21 mouse cellular contexts compared by ENCODE assay signal in genomic region chr13:34991581-34992273, GRCm38 (mm10). TPM values are rescaled to one million over a fixed set of nuclear protein-coding genes. Genes with fewer than 3 reads are reported as not detected.
DNase-seq lines count a peak whose midpoint lies in the region; ATAC-seq and TF ChIP-seq lines count a peak whose summit lies in the region.
"Had no signal": no experiment of that assay in that cellular context is flagged by ENCODE, and none has a peak within 500 bp of the region (broad histone marks: within the 10 kb centered on the region; RNA-seq: fewer than 3 reads in every experiment).

No protein-coding gene starts in this region.

- no peak overlapping the region for H3K4me3 ChIP-seq in heart, embryonic 12.5 days
- H3K4me3 ChIP-seq in heart, adult 2 months: no peak overlapping the region
- peak overlapping the region; percentile 95 for H3K4me3 ChIP-seq in liver, adult 2 months (ENCODE audit: insufficient read depth, low read depth, low read length)
- H3K4me3 ChIP-seq in neural tube, embryonic 15.5 days (replicated peaks): no peak overlapping the region
- H3K4me3 ChIP-seq: embryonic facial prominence, embryonic 15.5 days; limb, embryonic 15.5 days; stomach, embryonic 15.5 days had no signal

- H3K27me3 ChIP-seq in heart, embryonic 12.5 days (replicated peaks): no peaks in the 10 kb centered on the region
- H3K27me3 ChIP-seq in heart, adult 2 months (ENCODE audit: control insufficient read depth, insufficient read depth, low read length): no peaks in the 10 kb centered on the region
- H3K27me3 ChIP-seq in liver, adult 2 months (ENCODE audit: control insufficient read depth, insufficient read depth, low read length): no peaks in the 10 kb centered on the region
- no peaks in the 10 kb centered on the region for H3K27me3 ChIP-seq in neural tube, embryonic 15.5 days (replicated peaks)
- H3K27me3 ChIP-seq: embryonic facial prominence, embryonic 15.5 days; limb, embryonic 15.5 days; midbrain, embryonic 13.5 days; stomach, embryonic 15.5 days had no signal

- peaks cover 27% of the 10 kb centered on the region for H3K4me1 ChIP-seq in heart, embryonic 12.5 days (replicated peaks)
- H3K4me1 ChIP-seq in heart, adult 2 months (ENCODE audit: control insufficient read depth, insufficient read depth, low read length): peaks cover 5% of the 10 kb centered on the region
- peaks cover 20% of the 10 kb centered on the region for H3K4me1 ChIP-seq in liver, adult 2 months (ENCODE audit: control insufficient read depth, insufficient read depth, low read length)
- H3K4me1 ChIP-seq in neural tube, embryonic 15.5 days: peaks cover 31% of the 10 kb centered on the region
- H3K4me1 ChIP-seq: stomach, embryonic 15.5 days had no signal

- intact Hi-C loops in heart, adult 2 months (cut with DNase I): no loop called here

- no peak for DNase-seq in heart, adult 2 months
- peak; percentile 67 for DNase-seq in liver, adult 2 months (ENCODE audit: extremely low read depth, low read depth, low spot score)
- no peak for DNase-seq in liver
- no peak for DNase-seq in neural tube, embryonic 10.5 days (ENCODE audit: extremely low spot score, low spot score)
- no peak for DNase-seq in layer of hippocampus, postnatal 14 days (ENCODE audit: low spot score in 2 of 2)
- no peak for DNase-seq in retina, embryonic 14.5 days (ENCODE audit: low spot score)
- DNase-seq: adrenal gland, postnatal 25 days; cerebellum, adult 11-12 months; cerebellum, postnatal 25 days; kidney, postnatal 4 days; retina, postnatal 1 day; thymus, adult 18-20 months; thymus, postnatal 4 days had no signal

- no peaks in the 10 kb centered on the region for H3K79me2 ChIP-seq in heart, adult 2 months (replicated peaks; ENCODE audit: control insufficient read depth, insufficient read depth, low read length)
- H3K79me2 ChIP-seq in liver, adult 2 months (ENCODE audit: control insufficient read depth, insufficient read depth, low read length): peaks cover 5% of the 10 kb centered on the region; the same call in 1 of the 2 replicates

- no peak for TF ChIP-seq EP300 in heart, adult 2 months (IDR thresholded peaks at IDR 0.05; ENCODE audit: insufficient read depth, low read depth, low read length)

- H3K9ac ChIP-seq in heart, embryonic 12.5 days: no peak overlapping the region
- H3K9ac ChIP-seq in heart, adult 2 months (ENCODE audit: low read depth, low read length): no peak overlapping the region
- H3K9ac ChIP-seq in liver, adult 2 months (ENCODE audit: low read depth, low read length): peak overlapping the region; percentile 79
- H3K9ac ChIP-seq in neural tube, embryonic 15.5 days (replicated peaks): no peak overlapping the region
- H3K9ac ChIP-seq: embryonic facial prominence, embryonic 15.5 days; limb, embryonic 15.5 days; midbrain, embryonic 13.5 days; stomach, embryonic 15.5 days had no signal

- no peak for TF ChIP-seq CTCF in heart, adult 2 months (IDR thresholded peaks at IDR 0.05)
- no peak for TF ChIP-seq CTCF in liver, adult 2 months (IDR thresholded peaks at IDR 0.05; ENCODE audit: low read depth, low read length)

- TF ChIP-seq POLR2A in heart, adult 2 months (IDR thresholded peaks at IDR 0.05; ENCODE audit: insufficient read depth, low read depth, low read length): no peak
- no peak for TF ChIP-seq POLR2A in liver, adult 2 months (IDR thresholded peaks at IDR 0.05; ENCODE audit: extremely low read depth, insufficient read depth, low read length)

- H3K9me3 ChIP-seq in heart, embryonic 12.5 days (replicated peaks): no peaks in the 10 kb centered on the region
- H3K9me3 ChIP-seq in neural tube, embryonic 15.5 days (replicated peaks): no peaks in the 10 kb centered on the region
- H3K9me3 ChIP-seq: embryonic facial prominence, embryonic 15.5 days; limb, embryonic 15.5 days; midbrain, embryonic 13.5 days; stomach, embryonic 15.5 days had no signal

- H3K4me2 ChIP-seq in heart, embryonic 12.5 days: peak overlapping the region; percentile 7; the same call in 1 of the 2 replicates
- peak overlapping the region; percentile 22; the same call in 1 of the 2 replicates for H3K4me2 ChIP-seq in neural tube, embryonic 15.5 days

- no peak overlapping the region for H3K27ac ChIP-seq in heart, embryonic 12.5 days (ENCODE audit: poor library complexity, severe bottlenecking)
- no peak overlapping the region for H3K27ac ChIP-seq in heart, adult 2 months
- peak overlapping the region; percentile 90 for H3K27ac ChIP-seq in liver, adult 2 months (replicated peaks; ENCODE audit: insufficient read depth, low read depth, low read length)
- no peak overlapping the region for H3K27ac ChIP-seq in neural tube, embryonic 15.5 days (replicated peaks)
- H3K27ac ChIP-seq: embryonic facial prominence, embryonic 15.5 days; limb, embryonic 15.5 days; macrophage; midbrain, embryonic 13.5 days; stomach, embryonic 15.5 days had no signal

- 64% methylated on average over 4 of the region's 4 CpGs for WGBS in heart, embryonic 12.5 days
- 48% methylated on average over 4 of the region's 4 CpGs for WGBS in heart, adult 2 months
- WGBS in liver, adult 2 months: 31% methylated on average over 4 of the region's 4 CpGs
- WGBS in neural tube, embryonic 15.5 days: 68% methylated on average over 4 of the region's 4 CpGs

- H3K36me3 ChIP-seq in heart, embryonic 12.5 days: peaks cover 39% of the 10 kb centered on the region
- H3K36me3 ChIP-seq in heart, adult 2 months (ENCODE audit: control insufficient read depth, insufficient read depth, low read length): peaks cover 17% of the 10 kb centered on the region
- peaks cover 46% of the 10 kb centered on the region for H3K36me3 ChIP-seq in liver, adult 2 months (ENCODE audit: control insufficient read depth, insufficient read depth, low read length)
- peaks cover 29% of the 10 kb centered on the region for H3K36me3 ChIP-seq in neural tube, embryonic 15.5 days

- no peak for ATAC-seq in heart, embryonic 12.5 days (ENCODE audit: insufficient number of reproducible peaks, low FRiP score)
- no peak for ATAC-seq in neural tube, embryonic 15.5 days (ENCODE audit: low FRiP score)
- ATAC-seq: CD4-positive, CD25-positive, alpha-beta regulatory T cell, adult 4 months; midbrain, embryonic 13.5 days had no signal

RNA-seq across cellular contexts. Expression of gene Eci3, which starts 28.1 kb away (rescaled TPM):
- polyA plus RNA-seq in heart, embryonic 12.5 days (2016; fragmentation: Nextera tagmentation; extraction: Ambion mirVana): 0.36 and 0.47 TPM in 2 replicates
- 1 to 10 TPM; 2.3 to 2.5 TPM for total RNA-seq in heart, adult 2 months (2021)
- polyA plus RNA-seq in heart, adult 2 months (2012; rRNA removed): 0.12 and 0.47 TPM in 2 replicates
- total RNA-seq in liver, adult 2 months (2014; rRNA removed): 2.1 and 7.0 TPM in 2 replicates
- 2.2 and 4.6 TPM in 2 replicates for polyA plus RNA-seq in liver, adult 2 months (2012; rRNA removed)
- 0.37 and 0.68 TPM in 2 replicates for polyA plus RNA-seq in neural tube, embryonic 15.5 days (2015; fragmentation: Nextera tagmentation; extraction: Ambion mirVana)
- under 1 TPM in 1 of 2 experiments, not detected in 1; 0.74 TPM for total RNA-seq in layer of hippocampus, postnatal 14 days (2021)
- polyA plus RNA-seq: macrophage had no signal

RNA-seq across cellular contexts. Expression of gene Eci2, which starts 35.2 kb away (rescaled TPM):
- 107 and 111 TPM in 2 replicates for polyA plus RNA-seq in heart, embryonic 12.5 days (2016; fragmentation: Nextera tagmentation; extraction: Ambion mirVana)
- 100 to 1,000 TPM; 234 to 260 TPM for total RNA-seq in heart, adult 2 months (2021)
- 118 and 234 TPM in 2 replicates for polyA plus RNA-seq in heart, adult 2 months (2012; rRNA removed)
- total RNA-seq in liver, adult 2 months (2014; rRNA removed): 253 and 359 TPM in 2 replicates
- 125 and 130 TPM in 2 replicates for polyA plus RNA-seq in liver, adult 2 months (2012; rRNA removed)
- polyA plus RNA-seq in neural tube, embryonic 15.5 days (2015; fragmentation: Nextera tagmentation; extraction: Ambion mirVana): 93.0 and 100 TPM in 2 replicates
- total RNA-seq in layer of hippocampus, postnatal 14 days (2021): 10 to 100 TPM; 52.7 to 54.4 TPM
